Mouse (Mus musculus) limb, embryonic 11.5 days (tissue): ENCODE results near the gene Hnrnpf. TPM values are rescaled to one million over a fixed set of nuclear protein-coding genes. Genes with fewer than 3 reads are reported as not detected.

ENCODE experiments used
- ATAC-seq: fragments of 200-750 bp; cut with Nextera tagmentation; 2 replicates; pipeline ENCODE4 v1.8.0; 2017; ENCODE audit warnings: low read depth; ENCODE audit not compliant: insufficient number of reproducible peaks, low FRiP score, low TSS enrichment
- DNase-seq: peaks from one replicate; pipeline ENCODE4 v3.0.0-alpha.2; 2015; ENCODE audit warnings: low spot score
- H3K27ac ChIP-seq: fragments of 300-500 bp; sonication (generic); replicated peaks from 2 replicates; pipeline ENCODE4 v1.5.1; 2014; ENCODE audit warnings: low read depth, mild to moderate bottlenecking, low read length
- H3K27me3 ChIP-seq: fragments of 300-500 bp; sonication (generic); 2 replicates; pipeline ENCODE4 v1.6.1; 2014; ENCODE audit warnings: mild to moderate bottlenecking, low read length, mixed read lengths; ENCODE audit not compliant: control insufficient read depth, insufficient read depth
- H3K36me3 ChIP-seq: fragments of 300-500 bp; sonication (generic); 2 replicates; pipeline ENCODE4 v1.6.1; 2014; ENCODE audit warnings: mild to moderate bottlenecking, low read length, moderate library complexity, mixed read lengths; ENCODE audit not compliant: control insufficient read depth, insufficient read depth
- H3K4me1 ChIP-seq: fragments of 300-500 bp; sonication (generic); 2 replicates; pipeline ENCODE4 v1.6.1; 2014; ENCODE audit warnings: low read length, mixed read lengths; ENCODE audit not compliant: control insufficient read depth, insufficient read depth
- H3K4me2 ChIP-seq: fragments of 300-500 bp; sonication (generic); 2 replicates; pipeline ENCODE4 v1.6.1; 2014; ENCODE audit warnings: low read depth, mild to moderate bottlenecking, moderate library complexity; ENCODE audit not compliant: severe bottlenecking
- H3K4me3 ChIP-seq: fragments of 300-500 bp; sonication (generic); 2 replicates; pipeline ENCODE4 v1.5.1; 2014; ENCODE audit warnings: low read depth, low read length
- H3K9ac ChIP-seq: fragments of 300-500 bp; sonication (generic); 2 replicates; pipeline ENCODE4 v1.6.1; 2014; ENCODE audit warnings: mild to moderate bottlenecking, low read length
- H3K9me3 ChIP-seq: fragments of 300-500 bp; sonication (generic); 2 replicates; pipeline ENCODE4 v1.6.1; 2016; ENCODE audit warnings: low read length; ENCODE audit not compliant: control insufficient read depth
- WGBS: fragments of 180-500 bp; shearing (Covaris S2); extraction: QIAGEN DNeasy Blood & Tissue Kit; methylation state at CpG from one replicate; pipeline ENCODE4 v1.1.7; 2014; 5-methylcytosine and 5-hydroxymethylcytosine counted together
- polyA plus RNA-seq: library from polyadenylated mRNA; unstranded; fragments of >200 nt; fragmentation: Nextera tagmentation; extraction: Ambion mirVana; gene quantifications from 2 replicates; pipeline ENCODE4 v1.2.1, GENCODE M21; 2014

Hnrnpf gene
- polyA plus RNA-seq: 852 and 860 TPM in 2 replicates

DNA sequence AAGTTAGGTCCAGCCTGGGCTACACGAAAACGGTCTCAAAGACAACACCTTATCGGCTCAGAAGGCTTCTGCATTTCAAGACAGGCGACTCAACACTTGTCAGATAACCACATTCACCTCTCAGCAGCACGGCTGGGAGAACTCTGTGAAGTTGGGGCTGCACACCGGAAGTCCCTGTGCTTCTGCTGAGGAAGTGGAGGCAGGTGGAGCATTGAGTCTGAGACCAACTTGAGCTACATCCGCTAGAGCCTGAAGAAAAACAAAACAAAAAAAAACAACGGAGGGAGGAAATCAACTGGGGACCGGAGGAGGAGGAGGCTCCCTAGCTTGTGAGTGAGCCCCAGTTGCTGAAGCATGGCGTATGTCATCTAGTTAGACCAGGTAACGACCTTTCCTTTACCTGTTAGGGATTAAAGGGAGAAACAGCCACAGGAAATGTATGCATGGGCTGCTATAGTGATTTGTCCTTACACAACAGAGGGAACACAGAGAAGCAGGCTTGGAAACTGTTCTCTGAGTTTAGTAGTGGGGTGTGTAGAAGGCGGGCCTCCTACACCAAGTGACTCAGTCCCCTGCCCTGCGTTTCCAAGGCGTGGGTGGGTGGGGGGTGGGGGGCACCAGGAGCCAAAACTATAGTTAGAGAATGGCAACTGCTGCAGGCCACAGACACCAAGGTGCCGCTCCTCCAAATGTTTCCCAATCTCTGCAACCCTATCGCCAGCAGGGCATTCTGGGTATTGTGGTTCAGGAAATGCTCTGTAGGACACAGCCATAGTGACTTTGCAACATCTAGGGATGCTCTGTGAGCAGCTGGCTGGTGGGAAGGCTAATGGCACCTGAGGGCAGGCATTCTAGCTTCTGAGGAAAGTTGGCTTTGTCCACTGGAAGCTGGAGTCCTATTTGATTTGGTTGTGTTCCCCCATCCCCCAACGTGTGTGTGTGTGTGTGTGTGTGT, at the start of gene Hnrnpf:
Hnrnpf (plus strand) TSS at position 199 of the 955 bp plus-strand sequence.
- no peak for DNase-seq
- H3K4me1 ChIP-seq: 0 out of 2 replicates have a peak, but pooled peaks cover under 1% of the 10 kb centered on the region
- no peak for ATAC-seq
- WGBS: 81% methylated on average over 17 of the region's 17 CpGs
- no peak within 1 kb of the TSS for H3K4me3 ChIP-seq
- H3K9me3 ChIP-seq: no peaks in the 10 kb centered on the region
- H3K27ac ChIP-seq: no peak within 1 kb of the TSS
- H3K9ac ChIP-seq: no peak within 1 kb of the TSS
- no peaks in the 10 kb centered on the region for H3K36me3 ChIP-seq
- no peaks in the 10 kb centered on the region for H3K27me3 ChIP-seq
- no peak within 1 kb of the TSS for H3K4me2 ChIP-seq

DNA sequence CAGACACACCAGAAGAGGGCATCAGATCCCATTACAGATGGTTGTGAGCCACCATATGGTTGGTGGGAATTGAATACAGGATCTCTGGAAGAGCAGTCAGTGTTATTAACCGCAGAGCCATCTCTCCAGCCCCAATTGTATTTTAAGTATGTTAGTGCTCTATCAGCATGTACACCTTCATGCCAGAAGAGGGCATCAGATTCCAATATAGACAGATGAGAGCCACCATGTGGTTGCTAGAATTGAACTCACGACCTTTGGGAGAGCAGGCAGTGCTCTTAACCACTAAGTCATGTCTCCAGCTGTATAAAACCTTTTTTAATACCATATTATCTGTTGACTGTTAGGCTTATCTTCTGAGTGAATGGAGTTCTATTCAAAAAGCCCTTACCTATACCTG, 48.4 kb upstream of the Hnrnpf start:
- ATAC-seq (no peak), DNase-seq (no peak)
- no peak overlapping the region for H3K9ac ChIP-seq
- no peaks in the 10 kb centered on the region for H3K4me1 ChIP-seq
- H3K36me3 ChIP-seq: peaks cover 7% of the 10 kb centered on the region
- H3K27me3 ChIP-seq: no peaks in the 10 kb centered on the region
- H3K4me3 ChIP-seq: no peak overlapping the region
- H3K27ac ChIP-seq: no peak overlapping the region
- H3K9me3 ChIP-seq: no peaks in the 10 kb centered on the region
- H3K4me2 ChIP-seq: no peak overlapping the region
- WGBS: 58% methylated on average over 2 of the region's 2 CpGs

DNA sequence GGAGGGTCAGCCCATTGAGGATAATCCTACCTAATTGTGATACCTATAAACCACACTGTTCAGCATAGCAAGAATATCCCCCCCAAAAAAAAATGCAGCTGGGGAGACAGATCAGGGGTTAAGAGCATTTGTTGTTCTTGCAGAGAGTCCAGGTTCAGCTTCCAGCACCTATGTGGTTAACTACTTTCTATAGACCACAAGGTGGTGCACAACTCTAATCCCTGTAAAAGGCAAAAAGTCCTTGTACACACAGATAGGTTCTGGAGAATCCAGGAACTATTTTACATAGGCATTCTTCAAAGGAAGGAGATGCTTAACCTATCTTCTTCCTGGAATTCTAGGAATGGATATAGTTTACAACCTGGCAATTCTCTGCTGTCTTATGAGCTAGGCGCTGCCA, 42.1 kb upstream of the Hnrnpf start:
- H3K9me3 ChIP-seq: no peaks in the 10 kb centered on the region
- no peaks in the 10 kb centered on the region for H3K27me3 ChIP-seq
- no peak overlapping the region for H3K27ac ChIP-seq
- DNase-seq (no peak), ATAC-seq (no peak)
- no peak overlapping the region for H3K9ac ChIP-seq
- H3K4me2 ChIP-seq: no peak overlapping the region
- H3K4me3 ChIP-seq: no peak overlapping the region
- H3K4me1 ChIP-seq: no peaks in the 10 kb centered on the region
- H3K36me3 ChIP-seq: no peaks in the 10 kb centered on the region
- WGBS: 85% methylated on average over 1 of the region's 1 CpGs

DNA sequence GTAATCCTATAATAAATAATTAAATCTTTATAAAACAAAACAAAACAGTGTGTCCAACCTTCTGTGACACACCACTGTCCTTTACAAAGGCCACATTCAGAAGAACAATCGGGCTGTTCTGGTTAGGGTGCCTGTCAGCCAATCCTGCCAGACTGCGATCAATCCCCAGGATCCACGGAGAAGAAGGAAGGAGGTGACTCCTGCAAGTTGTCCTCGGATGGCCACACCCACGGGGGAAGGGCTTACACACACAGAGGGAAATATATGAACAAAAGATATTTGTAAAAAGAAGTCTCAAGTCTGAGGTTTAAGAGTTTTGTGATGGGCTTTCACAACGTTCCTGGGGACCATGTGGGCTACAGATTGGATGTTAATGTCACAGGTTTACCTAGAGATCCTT, 38.3 kb upstream of the Hnrnpf start, which contains the start of gene Zfp239:
Zfp239 (plus strand) TSS at position 253 of the 400 bp plus-strand sequence.
- H3K4me3 ChIP-seq: peak within 1 kb of the TSS; percentile 77
- peak within 1 kb of the TSS; percentile 83 for H3K9ac ChIP-seq
- ATAC-seq (no peak), DNase-seq (no peak)
- no peaks in the 10 kb centered on the region for H3K27me3 ChIP-seq
- peak within 1 kb of the TSS; percentile 90 for H3K4me2 ChIP-seq
- H3K4me1 ChIP-seq: peaks cover 4% of the 10 kb centered on the region; the same call in 1 of the 2 replicates
- no peaks in the 10 kb centered on the region for H3K9me3 ChIP-seq
- no peaks in the 10 kb centered on the region for H3K36me3 ChIP-seq
- H3K27ac ChIP-seq: no peak within 1 kb of the TSS
- 77% methylated on average over 6 of the region's 6 CpGs for WGBS

DNA sequence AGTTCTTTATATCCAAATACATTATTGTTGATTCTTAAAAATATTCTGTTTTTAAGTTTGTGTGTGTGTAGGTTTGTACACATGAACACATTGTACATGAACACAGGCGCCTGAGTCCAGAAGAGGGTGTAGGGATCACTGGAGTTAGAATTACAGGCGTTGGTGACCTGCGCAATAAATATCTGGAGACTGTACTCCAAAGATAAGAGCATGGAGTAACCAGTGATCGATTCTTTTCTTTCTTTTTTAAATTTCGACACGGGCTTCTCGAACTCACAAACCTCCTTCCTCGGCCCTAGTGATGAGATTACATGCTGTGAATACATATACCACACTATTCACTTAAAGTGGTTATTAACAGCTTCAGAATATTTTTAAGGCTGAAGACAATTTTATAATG, 37.7 kb upstream of the Hnrnpf start:
- 73% methylated on average over 8 of the region's 8 CpGs for WGBS
- ATAC-seq (no peak), DNase-seq (no peak)
- Histone ChIP-seq H3K9ac (no peak overlapping the region), H3K36me3 (no peaks in the 10 kb centered on the region), H3K27me3 (no peaks in the 10 kb centered on the region), H3K9me3 (no peaks in the 10 kb centered on the region), H3K4me2 (no peak overlapping the region), H3K4me3 (no peak overlapping the region), H3K4me1 (peaks cover 4% of the 10 kb centered on the region; the same call in 1 of the 2 replicates), H3K27ac (no peak overlapping the region)

DNA sequence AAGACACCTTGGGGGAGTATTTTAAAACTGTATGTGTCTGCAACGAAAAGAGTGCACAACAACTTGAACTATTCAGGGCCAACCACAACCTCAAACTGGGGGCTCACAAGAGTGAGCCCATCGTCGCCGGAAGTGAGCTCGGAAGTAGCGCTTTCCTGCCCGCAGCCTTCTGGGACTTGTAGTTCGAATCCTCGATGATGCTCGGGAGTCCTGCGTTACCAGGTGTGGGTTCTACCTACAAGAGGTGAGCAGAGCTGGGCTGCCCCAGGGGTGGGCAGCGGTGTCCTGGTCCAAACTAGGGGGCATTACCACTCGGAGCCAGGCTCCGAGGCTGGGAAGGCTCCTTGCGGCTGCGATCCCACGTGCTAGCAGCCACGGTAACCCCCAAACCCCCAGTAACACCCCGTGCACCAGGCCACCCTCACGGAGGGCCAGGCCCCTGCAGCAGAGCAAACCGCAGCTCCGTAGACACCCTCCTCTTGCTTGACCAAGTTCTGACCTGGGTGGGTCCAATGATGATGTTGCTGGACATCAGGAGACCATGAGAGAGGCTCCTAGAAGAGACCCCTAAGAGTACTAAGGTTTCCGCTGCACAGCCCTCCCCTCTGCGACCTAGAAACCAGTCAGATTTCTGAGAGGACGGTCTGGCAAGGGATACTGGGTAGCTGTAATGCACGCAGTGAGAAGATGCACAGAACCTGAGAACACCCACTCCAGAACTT, 37.1 kb upstream of the Hnrnpf start:
- Histone ChIP-seq H3K4me3 (peak overlapping the region; percentile 77), H3K9me3 (no peaks in the 10 kb centered on the region), H3K36me3 (no peaks in the 10 kb centered on the region), H3K27me3 (no peaks in the 10 kb centered on the region), H3K4me2 (peak overlapping the region; percentile 90), H3K9ac (peak overlapping the region; percentile 83), H3K27ac (no peak overlapping the region), H3K4me1 (peaks cover 4% of the 10 kb centered on the region; the same call in 1 of the 2 replicates)
- DNase-seq: peak; percentile 82
- 6% methylated on average over 26 of the region's 26 CpGs for WGBS
- peak; percentile 78; the same call in 1 of the 2 replicates for ATAC-seq

DNA sequence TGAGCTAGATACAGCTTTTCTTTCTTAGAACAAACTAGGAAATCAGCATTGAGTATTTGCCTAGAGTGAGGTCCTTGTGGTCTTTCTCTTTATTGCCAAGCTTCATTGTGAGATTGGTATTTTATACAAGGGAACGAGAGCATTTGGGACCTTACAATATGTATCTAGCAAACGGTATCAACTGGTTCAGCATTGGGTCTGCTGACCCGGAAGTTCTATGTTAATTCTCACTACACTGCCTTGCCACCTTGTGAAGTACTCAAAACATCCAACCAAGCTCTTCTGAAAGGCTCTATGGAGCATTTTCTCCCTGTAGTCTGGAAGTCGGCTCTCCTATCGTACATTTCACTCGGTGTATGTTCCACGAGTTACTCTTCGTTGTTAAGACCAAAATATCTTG, 36.4 kb upstream of the Hnrnpf start:
- DNase-seq: no peak
- ATAC-seq: no peak
- Histone ChIP-seq H3K27ac (no peak overlapping the region), H3K4me2 (peak overlapping the region; percentile 90; the same call in 1 of the 2 replicates), H3K36me3 (no peaks in the 10 kb centered on the region), H3K9me3 (no peaks in the 10 kb centered on the region), H3K4me1 (peaks cover 4% of the 10 kb centered on the region; the same call in 1 of the 2 replicates), H3K27me3 (no peaks in the 10 kb centered on the region), H3K4me3 (peak overlapping the region; percentile 77; the same call in 1 of the 2 replicates), H3K9ac (no peak overlapping the region)
- WGBS: 95% methylated on average over 8 of the region's 8 CpGs

DNA sequence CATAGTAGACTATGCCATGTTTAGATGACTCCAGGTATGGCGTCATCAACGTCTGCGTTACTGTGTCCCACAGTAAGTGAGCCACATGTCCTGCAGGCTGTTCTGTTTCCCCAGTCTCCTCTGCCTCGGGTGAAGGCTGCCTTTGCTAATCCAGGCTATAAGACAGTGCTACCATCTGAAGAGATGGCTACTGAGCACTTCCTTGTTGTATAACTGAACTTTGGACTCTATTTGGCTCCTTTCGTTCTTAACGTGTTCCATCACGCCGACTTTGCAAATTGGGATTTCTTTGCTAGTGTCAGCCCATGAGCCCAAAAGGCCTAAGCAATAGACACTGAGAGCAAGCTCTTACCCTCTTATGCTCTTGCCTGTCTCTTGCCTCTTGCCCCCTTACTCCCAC, 31.9 kb upstream of the Hnrnpf start:
- no peak for ATAC-seq
- Histone ChIP-seq H3K4me3 (no peak overlapping the region), H3K9ac (no peak overlapping the region), H3K36me3 (peaks cover 3% of the 10 kb centered on the region; the same call in 1 of the 2 replicates), H3K27ac (no peak overlapping the region), H3K4me1 (peaks cover 4% of the 10 kb centered on the region; the same call in 1 of the 2 replicates), H3K27me3 (no peaks in the 10 kb centered on the region), H3K4me2 (no peak overlapping the region), H3K9me3 (no peaks in the 10 kb centered on the region)
- DNase-seq: no peak
- 91% methylated on average over 8 of the region's 8 CpGs for WGBS
